Mouse (Mus musculus) layer of hippocampus, adult 18-20 months (tissue): ENCODE measurements around the gene Gatb. TPM values are rescaled to one million over a fixed set of nuclear protein-coding genes. Genes with fewer than 3 reads are reported as not detected.

Experiments
- DNase-seq, 2 experiments: peaks; one replicate each; pipeline ENCODE4 v3.0.0; 2022; ENCODE audit warnings: low spot score in 2 of 2
- total RNA-seq, 2 experiments: library from RNA; stranded (reverse); gene quantifications; 2 replicates each; pipeline ENCODE4 v1.2.3; 2021

Gene Gatb
- total RNA-seq, 2 experiments from 2014 or later = 22.3 to 22.7 TPM

DNA sequence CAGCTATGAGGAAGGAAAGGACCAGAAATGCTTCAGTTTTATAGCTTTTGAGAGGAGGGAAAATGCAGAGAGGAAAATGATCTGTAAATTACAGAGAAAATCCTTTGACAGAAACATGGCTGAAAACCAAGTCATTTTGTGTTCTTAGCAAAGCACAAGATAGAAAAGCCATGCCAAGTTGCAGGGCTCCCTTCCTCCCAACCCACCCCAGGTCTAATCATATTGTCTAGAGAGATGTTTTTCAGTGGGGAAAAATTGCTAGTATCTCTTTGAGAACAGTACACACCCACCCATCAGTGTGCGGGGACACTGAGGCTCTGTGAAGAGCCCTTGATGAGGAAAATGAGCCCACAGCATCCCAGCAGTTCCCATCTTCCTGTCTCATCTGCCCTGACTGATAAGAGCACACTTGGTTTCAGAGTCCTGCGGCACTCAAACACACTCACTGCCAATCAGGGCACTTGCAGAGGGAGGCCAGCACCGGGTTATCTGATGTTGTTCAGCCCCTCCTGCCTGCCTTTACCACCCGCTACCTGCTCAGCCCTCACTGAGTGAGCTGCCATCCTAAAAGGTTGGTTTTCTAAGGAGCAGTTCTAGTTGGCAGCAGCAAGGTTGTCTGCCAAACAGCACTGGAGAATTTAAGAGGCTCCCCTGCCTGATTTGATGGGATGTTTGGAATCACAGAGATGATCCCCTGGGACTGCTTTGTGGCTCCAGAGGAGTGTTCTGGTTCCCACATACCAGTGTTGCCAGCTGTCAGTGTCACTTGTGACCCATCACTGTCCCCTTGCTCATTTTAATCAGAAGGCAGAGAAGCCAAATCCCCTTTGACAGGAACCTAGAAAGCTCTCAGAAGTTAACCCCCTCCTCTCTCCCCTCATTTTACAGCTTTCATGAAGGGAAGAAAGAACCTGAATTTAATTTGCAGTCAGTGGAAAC, 79.1 kb downstream of the Gatb start:
- peak in 1 of 2 experiments; percentile 56 for DNase-seq

DNA sequence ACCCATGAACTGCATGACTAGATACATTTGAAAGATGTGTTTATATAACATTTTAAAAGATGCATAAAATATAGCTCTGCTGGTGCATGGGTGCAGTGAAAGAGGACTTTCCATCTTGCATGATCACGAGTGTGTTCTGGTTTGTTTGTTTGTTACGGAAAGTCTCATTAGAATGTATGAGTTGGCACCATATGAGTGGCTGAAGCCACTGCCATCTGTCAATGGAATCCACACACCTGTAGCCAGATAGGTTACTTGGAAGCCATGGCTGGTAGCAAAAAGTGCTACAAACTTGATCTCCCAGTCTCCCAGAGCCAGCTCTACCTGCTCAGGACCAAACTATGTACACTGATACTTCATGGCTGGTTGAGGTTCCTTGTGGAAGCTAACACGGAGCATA, 81.6 kb downstream of the Gatb start:
- DNase-seq = no peak

DNA sequence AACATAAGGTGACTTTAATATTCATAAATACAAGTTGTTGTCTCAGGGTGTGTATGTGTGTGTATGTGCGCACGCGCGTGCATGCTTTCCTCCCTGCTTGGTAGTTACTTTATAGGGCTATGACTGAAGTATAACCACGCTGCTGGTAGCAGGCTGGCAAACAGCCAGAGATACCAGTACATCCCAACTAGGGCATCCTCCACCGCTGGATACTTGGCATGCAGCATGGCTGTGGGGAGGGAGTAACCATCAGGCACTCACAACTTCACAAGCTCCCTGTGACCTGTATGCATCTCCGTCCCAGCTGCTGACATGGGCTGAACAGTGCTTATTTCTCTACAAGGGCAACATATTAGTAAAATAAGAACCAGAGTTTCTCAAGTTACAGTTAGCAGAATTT, 85.8 kb downstream of the Gatb start:
- DNase-seq = no peak

DNA sequence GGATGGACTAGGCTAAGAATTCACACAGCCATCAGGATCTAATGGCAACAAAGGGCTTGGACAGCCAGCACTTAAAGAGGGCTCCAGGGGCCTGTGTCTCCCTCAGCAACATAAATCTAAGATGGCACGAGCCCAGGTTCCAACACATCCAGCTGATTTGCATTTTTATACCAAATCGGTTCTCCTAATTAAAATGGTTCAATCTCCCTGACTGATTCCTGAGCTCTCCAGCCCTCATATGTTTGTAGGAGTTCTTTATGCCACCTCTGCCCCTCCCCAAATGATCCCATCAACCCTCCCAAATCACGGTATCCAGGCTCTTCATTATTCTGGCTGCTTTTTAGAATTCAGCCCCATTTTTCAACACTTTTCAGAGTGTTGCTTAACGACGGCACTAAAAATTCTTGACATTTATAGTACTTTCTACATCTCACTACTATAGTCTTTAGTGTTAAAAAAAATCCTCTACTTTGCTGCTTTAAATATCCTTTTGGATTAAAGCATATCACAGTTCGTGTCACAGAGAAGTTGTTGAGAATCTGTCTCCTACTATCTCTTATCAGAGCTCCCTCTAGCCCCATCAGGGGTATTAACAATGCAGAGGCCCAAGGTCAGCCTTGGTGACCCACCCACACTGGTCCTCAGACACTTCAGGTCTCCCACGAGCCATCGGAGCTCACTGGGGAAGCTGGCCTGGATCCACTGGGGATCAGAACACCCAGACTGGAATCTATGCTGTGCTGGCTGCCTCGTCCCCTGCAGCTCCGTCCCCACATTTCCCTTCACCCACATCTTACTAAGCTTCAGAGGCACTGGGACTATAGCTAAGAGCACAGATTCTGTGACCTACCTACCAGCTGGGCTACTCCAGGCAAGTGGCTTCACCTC, 88.3 kb downstream of the Gatb start:
- no peak for DNase-seq

DNA sequence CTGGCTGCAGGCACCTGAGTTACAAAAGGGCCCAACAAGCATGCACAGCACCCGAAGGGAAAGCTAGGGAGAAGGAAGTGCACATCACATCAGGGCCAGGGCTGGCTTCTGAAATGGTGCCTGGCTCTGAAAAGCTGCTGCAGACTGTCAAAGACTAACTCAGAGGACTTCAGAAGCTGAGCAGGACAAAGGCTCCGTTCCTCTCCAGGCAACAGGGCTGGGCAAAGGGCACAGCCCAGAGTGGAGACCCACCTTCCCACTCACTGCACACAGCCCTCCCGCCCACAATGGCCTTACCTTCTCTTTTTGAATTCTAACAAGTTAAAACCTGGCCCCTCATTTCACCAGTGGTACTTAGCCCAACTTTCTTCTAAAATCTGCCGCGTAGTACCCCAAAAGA, 89.9 kb downstream of the Gatb start:
- DNase-seq = no peak

DNA sequence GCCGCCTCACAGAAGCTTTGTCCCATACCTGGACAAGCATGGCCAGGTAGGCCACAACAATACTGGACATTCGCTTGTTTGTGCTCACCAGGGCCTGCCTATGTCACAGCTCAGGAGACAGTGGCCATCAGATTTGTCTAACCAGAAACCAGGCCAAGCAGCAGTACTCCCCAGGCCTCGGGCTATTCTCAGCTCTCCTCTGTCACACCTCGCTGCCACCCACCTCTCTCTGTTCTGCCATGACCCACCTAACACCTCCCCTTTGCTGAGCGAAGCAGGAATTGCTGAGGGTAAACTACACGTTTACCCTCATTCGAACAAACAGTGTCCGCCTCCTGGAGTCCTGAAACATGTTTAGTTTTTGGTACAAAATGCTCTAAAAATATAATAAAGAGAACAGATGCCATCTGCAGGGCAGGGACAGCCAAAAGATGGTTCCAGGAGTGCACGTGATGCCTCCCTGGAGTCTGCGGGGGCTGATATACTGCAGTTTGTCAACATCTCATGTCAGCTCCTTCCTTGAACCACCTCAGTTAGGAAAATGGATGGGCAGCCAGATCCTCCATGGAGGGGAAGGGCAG, 90.8 kb downstream of the Gatb start:
- DNase-seq = peak; percentile 64 to 88

DNA sequence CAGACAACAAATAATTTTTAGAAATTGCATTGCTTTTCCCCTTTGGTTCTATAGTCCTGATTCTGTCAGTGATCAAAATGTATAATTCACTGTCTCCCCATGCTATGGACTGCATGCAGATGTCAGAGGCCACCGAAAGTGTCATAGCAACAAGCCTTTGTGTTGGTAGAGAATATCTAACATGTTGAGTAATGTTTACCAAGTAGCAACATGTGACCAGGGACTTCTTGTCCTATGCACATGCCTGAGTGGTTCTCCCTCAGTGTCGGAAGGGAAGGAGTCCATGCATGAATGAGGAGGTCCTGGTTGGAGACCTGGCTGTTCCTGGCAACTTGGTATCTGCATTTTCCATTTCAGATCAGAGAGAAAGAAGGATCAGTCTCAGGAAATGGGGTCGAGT, 92.2 kb downstream of the Gatb start:
- no peak for DNase-seq

DNA sequence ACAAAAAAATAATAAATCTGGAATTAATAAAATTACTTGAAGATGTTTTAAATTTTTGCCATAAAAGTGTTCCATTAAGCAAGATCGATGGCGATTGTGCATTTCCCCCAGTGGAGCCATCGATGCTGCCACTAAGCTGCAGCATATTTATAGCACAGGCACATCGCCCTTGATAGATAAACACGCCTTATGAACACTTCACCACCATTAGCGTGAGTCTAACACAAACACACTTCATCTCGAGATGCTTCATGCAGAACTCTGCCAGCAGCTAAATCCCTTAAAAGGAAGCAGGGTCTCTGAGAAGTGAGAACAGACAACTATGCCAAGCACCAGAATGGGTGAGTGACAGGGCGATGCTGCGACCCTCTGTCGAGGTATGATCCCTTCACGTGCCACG, 92.8 kb downstream of the Gatb start:
- no peak for DNase-seq

DNA sequence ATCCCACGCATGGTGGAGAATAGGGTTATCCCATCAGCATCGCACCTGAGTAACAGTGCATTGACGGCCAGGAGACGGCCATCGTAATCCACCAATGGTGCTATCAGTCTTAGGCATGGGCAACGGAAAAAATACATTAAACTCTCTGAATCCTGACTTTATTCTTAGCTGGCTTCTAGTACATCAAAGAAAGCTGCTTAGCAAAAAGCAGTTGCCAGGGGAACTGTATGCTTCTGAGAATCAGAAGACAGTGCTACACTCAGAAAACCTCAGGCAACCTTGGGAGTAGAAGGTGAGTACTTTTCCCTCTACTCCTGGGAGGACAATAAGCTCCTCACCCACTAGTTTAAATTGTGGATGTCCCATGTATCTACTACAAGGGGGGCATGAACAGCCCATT, 93.8 kb downstream of the Gatb start:
- no peak for DNase-seq

DNA sequence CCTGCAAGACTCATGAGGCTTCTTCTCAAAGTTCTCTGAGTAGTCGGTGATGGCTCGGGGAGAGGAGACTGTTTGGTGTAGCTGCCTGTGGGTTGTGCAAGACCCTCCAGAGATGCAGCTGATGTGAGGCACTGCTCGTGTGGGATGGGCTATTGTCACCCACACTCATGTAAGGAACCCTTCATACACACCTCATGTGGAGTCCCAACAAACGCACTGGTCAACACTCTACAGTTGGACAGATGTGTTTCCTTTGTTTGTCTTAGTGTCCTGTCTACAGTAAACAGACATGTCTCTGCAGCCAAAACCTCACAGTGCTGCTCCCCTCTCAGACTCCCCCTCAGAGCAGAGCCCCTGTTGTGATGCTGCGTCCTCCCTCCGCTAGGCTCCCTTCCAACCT, 95.9 kb downstream of the Gatb start:
- DNase-seq = no peak

DNA sequence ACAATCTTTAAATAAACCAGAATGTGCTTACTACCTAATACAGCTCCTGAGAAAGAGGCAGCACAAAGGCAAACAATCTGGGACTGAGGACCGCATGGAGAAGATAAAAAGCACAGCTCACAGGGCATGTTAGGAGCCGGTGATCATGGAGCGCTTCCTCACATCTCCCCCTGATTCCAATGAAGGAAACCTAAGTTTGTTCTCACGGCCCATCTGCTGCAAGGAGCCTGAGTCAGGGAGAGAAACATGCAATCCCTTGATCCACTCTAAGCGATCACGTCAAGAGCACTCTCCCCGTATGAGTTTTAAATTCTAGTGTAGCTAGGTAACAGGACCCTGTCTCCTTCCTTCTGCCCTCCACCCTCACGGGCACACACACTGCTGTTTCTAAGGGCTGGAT, 103.2 kb downstream of the Gatb start:
- DNase-seq = no peak

DNA sequence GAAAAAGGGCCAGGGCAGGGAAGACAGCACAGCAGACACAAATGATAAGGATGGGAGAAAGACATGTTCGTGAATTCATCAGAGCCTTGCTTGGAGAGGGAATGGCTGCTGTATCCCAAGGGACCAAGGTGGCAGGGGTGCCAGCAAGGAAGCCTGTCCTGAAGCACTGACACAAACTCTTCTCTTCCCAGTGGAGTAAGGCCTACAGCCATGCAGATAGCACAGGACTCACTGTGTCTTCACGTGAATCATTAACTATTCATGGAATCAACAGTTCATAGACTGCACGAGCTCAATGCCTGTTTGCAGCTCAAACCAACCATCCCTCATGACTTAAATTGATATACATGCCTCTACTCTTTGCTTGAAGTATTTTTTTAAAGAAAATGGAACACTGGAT, 104.0 kb downstream of the Gatb start:
- DNase-seq = no peak

DNA sequence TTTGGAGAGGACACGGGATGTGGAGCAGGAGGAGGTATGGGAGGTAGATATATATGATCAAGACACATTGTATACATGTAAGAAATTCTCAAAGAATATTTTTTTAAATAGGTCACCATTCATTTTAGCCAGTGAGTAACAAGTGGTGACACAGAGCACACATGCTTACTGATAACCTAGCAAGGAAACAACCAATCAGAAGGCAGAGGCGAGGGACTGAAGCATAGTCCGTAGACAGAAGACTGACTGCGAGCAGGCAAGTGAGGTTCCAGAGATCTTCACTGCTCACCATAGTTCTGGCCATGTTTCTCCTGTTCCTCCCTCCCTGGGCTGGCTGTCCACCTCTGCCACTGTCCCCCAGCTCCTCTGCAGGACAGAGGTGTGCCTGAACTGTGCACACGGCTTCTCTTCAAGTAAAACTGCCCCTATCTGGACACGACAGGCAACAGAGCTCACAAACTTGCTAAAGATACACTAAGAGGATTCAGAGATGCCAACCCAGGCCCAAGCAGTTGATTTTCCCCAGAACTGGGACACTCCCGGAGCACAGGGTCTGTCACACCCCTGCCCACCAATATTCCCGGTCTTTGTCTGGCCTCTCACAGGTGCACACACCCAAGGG, 105.5 kb downstream of the Gatb start:
- no peak for DNase-seq

DNA sequence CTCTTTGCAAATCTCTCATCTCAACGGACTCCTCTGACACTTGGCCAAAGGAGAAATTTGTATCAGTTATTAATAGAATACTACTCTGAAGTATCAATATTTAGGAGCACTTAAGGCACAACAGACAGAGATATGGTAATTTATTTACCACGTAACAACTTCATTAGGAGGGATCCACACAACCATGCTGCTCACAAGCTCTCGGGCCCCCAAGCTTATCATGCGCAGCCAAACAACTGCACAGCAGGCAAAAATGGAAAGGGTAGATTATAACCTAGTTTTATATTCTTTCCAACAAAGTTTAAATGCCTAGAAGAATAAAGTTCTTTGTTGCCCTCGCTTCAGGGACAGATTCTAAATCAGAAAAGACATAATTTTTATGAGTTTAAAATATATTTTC, 106.0 kb downstream of the Gatb start:
- DNase-seq = no peak

DNA sequence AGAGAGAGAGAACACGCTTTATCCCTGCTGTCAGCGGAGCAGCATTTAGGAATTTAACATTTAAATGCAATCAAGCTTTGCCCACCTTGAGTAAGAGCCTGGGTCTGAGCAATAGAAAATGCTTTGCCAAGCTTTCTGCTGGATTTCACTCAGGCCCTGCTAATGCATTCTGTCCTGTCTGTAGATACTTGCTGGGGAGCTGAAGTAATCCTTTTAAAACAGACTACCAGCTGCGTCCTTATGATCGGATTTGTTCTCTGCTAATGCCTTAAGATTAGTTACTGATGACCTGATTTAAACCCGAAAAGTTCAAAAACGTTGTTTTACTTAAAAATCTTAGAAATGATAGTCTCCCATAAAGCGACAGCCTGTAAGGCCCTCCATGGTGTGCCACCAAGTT, 107.2 kb downstream of the Gatb start:
- no peak for DNase-seq

DNA sequence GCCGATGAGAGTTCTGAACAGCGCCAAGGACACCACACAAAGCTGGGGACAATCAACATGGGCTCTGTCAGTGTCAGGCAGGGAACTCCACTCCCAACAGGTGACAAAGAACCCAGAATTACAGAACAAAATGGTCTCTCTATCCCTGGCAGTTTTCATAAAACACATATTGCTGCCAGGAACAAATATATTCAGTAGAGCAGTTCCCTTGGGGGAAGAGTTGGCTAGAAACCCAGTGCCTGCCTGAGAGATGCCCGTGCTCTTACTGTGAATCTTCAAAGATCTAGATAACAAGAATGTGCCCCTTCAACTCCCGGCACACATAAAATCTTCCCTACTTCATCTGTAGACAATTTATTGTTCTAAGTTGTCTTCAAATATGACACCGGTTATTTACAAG, 109.7 kb downstream of the Gatb start:
- DNase-seq = peak in 1 of 2 experiments; percentile 65

DNA sequence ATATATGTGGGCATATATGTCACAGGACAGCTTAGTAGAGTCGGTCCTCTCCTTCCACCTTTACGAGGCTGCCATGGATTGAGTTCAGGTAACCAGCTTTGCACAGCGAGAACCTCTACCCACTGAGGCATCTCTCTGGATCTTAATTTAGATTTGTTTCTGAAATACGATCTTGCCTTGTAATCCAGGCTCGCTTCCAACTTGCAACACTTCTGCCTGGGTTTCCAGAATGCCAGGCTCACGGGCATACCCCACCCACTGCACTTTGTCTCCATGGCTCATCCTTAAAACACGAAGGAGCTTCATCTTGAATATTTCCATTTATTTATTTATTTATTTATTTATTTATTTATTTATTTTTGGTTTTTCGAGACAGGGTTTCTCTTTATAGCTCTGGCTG, 111.4 kb downstream of the Gatb start:
- DNase-seq = no peak

DNA sequence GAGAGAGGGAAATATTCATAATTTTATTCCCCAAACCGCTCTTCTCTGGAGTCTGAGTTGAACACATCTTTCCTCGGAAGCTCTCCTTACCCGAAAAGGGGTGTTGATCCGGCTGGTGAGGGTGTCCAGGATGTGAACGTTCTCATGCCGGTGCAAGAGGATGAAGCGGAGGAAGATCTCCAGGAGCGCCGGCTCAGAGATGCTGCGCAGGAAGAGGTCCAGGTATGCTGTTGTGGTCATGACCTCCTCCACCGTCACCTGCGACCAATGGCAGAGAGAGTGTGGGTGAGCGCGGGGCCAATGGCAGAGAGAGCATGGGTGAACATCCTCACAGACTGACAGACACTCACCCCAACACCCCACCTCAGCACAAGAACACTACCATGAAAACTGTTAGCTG, 114.4 kb downstream of the Gatb start:
- no peak for DNase-seq

DNA sequence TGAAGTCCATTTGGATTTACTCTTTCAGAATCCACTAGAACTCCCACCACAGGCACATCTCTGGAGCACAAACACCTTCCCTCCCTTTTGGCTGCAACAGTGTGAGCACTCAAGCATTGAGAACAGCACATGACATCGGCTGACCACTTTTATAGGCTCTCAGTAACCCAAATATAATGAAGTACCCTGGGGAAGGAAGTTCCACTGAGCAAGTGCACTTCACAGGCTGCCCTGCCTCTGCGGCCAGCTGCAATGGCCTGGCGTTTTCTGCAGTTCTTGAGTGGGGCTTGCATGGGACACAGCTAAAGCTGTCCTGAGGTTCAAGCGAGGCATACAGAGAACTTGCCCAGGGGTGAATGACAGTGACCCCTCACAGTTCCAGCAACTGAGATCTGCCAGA, 117.2 kb downstream of the Gatb start:
- DNase-seq = no peak

DNA sequence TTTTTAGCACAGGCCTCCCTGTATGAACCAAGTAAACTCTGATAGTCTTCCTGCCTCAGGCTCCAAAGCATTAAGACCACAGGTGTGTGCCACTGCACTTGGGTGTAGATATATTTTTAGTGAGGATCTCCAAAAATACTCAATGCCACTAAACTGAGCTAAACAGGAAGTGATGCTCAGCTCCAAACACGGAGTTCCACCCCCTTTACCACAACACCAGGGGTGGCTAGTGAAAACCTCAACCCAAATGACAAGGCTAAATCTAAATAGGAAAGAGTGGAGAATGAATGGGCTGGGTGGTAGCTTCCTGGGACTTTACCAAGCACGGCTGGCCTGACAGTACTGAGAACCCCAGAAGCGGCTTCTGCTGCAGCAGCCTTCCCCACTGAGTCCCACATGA, 119.1 kb downstream of the Gatb start:
- DNase-seq = no peak

DNA sequence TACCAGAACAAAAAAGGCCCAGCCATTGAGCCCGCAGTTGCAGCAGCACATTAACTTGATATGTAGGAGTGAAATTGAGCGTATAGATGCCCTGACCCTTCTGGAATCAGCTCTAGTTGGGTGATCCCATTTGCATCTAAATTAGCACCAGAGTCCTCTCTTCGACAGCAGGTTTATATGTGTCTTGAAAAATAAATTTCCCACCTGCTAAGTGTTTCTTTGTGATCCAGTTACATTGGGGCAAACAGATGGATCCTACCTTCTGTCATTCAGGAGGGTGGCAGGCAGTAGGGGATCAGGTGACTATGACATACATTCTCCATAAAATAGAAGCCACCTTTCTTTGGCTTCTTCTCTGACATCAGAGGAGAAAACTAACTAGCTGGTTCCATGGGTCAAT, 121.1 kb downstream of the Gatb start:
- DNase-seq = no peak

DNA sequence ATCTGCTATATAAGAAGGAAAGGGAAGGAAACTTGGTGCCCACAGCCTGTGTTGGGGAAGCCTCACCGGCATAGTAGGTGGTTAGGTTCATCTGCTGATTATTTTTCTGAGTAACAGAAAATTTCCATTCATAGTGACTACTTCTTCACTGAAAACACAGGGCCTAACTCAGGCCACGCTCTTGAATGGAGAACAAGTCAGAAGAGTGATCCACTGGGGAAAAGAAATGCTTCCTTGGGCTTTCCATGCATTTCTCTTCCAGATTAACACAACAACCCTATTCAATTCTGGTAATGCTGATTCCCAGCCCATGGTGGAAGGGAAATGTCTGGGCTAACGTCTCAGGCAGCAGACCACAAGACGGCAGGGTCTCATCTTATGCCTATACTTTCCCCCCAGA, 124.6 kb downstream of the Gatb start:
- DNase-seq = no peak
